Mouse (Mus musculus): ENCODE data around the gene Enpep.

Enpep gene

DNA sequence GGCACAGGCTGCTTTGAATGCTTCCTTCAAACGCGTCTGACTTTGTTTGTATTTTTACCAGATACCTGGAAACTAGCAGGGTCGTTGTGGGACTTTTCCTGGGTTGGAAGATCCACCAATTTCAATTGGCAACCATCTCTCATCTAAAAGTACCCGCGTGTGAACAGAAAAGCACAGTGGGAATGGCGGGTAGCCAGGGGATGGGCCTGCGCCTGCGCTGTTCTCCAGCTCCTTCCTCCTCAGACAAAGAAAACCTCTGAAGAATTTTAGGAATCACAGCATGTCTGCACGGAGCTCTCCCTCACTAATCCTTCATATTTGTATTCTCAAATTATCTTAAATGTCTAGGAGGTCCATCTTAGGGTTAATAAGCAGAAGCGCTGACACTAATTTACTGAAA lies 78.3 kb downstream of the Enpep start:
- DNase-seq (ENCODE audit: low read depth in 1 of 2, low spot score in 2 of 2): no peak

DNA sequence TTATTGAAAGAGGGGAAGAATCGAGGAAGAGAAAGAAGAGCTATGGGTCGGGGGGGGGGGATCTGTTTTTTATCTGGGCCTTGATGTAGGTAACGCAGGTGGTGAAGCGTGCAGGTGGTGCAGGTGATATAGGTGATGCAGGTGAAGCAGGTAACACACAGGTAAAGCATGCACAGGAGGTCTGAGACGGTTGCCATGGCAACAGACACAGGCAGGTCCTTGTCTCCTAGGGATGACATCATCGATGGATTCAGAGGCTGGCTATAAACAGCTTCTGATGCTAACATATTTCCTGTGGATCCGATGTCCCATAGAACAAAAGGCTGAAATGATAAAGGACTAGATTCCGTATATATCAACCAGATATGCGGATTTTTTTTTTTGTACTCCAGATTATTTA lies 81.5 kb downstream of the Enpep start:
- no peak for DNase-seq (ENCODE audit: low read depth in 1 of 2, low spot score in 2 of 2)

DNA sequence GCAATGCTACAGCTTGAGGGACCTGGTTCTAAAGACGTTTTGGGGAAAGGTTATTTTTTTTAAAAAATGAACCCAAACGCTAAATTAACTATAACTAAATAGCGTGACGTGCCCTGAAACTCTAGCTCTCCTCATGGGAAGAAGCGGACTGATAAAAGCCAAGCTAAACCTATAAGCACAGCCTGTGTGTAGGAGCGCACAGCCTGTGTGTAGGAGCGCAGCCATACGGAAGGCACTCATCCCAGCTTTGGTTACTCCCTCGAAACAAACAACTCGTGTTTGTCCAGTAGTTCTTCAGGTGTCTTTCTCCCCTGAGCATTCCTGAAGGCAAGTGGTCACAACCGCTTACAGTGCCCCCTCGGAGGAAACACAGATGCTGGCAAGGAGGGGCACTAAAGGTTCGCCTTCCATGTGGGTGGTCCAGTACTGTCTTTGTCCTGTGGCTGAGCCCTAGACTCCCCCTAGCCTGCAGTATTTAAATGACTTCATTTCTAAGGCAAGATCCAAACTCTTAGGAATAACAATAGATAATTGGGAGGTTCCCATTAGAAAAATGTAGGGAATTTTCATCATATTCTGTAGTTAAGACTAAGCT lies 93.8 kb downstream of the Enpep start:
- no peak for DNase-seq (ENCODE audit: low read depth in 1 of 2, low spot score in 2 of 2)

DNA sequence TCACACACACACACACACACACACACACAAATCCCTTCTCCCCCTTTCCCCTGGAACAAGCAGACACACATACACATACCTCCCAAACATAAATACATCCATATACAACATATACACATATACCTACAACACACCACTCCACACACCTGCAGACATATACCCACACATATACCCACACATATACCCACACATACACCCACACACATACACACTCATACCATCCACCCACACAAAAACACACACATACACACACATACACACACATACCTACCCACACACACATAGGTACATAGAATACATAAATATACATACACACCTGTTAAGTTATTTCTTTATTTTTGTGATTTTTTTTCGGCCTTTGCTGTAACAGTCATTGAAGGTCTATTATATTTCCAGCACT lies 94.5 kb downstream of the Enpep start:
- no peak for DNase-seq (ENCODE audit: low read depth in 1 of 2, low spot score in 2 of 2)

DNA sequence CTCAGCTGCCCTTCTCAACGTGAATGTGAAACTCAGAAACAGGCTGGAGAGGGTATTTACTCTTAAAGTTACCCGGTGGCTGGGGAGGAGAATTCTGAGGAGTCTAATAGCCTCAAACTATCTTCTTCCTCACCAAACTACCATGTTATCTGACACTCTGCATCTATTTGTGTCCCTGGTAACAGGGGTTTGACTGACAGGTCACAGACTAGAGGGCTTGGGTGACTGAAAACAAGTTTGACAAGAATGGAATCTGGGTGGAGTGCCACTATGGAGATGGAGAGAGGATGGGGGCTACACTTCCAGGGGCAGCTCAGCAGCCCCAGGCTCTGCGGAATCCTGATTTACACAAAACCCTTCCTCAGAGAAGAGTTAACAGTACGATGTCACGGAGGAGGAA lies 105.2 kb downstream of the Enpep start:
- DNase-seq (ENCODE audit: low read depth in 1 of 2, low spot score in 2 of 2): no peak

DNA sequence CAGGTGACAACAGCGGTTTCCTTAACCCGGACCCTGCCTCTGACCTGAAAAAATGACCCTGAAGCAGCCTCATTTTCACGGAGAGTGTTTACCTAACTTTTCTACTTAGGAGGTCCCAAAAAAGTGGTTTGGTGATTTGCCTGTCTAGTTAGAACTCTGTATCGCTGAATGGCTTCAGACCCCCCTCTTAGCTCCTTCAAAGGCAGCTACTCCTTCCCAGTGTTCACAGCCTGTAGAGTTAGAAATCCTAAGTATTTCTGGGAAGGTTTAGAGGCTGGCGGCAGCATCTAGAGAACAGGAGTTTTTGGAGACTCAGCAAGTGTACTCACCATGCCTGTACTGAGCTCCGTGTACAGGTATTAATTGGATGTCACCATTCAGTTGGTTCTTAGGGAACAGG lies 105.8 kb downstream of the Enpep start:
- DNase-seq (ENCODE audit: low read depth in 1 of 2, low spot score in 2 of 2): no peak

DNA sequence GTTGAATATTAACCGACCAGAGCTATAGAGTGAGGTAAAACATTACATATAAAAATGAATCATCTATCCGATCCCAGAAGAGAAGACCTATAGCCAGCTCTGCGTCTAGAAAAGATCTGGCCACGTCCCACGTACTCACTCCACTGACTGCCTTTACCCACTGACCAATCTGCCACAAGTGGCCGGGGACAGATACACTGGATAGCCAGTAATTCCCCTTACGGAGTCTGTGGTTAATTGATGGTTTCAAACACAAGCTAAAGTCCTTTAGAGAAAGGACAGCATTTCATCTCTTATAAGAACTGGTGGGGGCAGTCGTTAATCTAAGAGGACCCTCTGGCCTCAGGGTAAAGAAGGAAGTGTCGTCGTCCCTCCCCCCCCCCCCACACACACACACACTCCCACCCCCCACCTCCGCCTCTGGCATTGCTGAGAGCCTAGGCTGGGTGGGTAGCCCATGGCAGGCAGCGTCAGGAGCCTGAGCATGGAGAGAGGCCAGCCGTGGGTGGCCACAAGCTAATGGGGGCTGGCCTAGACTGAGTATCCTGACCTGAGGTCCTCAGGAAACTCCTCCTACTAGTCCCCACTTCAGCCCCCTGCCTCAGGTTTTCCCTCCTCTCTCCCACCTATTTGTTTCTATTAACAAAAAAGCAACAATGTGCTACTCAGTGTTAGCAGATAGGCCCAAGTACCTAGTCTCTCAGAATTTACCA lies 106.8 kb downstream of the Enpep start:
- no peak for DNase-seq (ENCODE audit: low read depth in 1 of 2, low spot score in 2 of 2)

DNA sequence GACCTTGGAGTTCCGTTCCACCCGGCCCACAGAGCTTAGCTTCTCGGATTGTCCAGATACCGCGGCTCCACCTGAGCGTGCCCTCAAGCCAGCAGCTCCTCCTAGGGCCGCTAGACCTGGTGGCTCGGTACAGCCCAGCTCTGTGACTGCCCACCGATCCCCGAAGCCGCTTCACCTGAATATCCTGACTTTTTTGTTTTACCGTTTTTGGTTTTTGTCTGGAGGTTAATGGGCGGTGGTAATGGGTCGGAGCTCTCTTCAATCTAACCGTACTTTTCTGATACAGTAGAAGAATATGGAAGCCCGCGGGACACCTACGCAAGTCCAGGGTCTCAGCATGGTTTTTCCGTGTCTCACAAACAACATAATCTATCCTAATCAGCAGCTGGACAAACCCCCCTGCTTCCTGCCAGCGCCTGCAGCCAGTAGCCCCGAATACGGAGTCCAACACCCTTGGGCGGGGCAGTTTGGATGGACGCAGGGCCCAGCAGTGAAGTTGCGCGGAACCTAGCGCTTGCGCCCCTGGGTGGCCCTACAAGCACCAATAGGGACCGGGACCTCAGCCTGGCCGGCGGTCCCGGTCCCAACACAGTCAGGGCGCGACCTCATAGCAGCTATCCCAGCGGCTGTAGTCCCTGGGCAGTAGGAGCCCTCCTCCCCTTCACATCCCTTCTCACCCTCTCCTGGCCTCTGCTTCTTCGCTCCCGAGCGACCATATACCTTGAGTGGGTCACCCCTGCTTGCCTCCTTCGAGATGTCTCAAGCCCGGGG lies 107.5 kb downstream of the Enpep start:
- no peak for DNase-seq (ENCODE audit: low read depth in 1 of 2, low spot score in 2 of 2)

DNA sequence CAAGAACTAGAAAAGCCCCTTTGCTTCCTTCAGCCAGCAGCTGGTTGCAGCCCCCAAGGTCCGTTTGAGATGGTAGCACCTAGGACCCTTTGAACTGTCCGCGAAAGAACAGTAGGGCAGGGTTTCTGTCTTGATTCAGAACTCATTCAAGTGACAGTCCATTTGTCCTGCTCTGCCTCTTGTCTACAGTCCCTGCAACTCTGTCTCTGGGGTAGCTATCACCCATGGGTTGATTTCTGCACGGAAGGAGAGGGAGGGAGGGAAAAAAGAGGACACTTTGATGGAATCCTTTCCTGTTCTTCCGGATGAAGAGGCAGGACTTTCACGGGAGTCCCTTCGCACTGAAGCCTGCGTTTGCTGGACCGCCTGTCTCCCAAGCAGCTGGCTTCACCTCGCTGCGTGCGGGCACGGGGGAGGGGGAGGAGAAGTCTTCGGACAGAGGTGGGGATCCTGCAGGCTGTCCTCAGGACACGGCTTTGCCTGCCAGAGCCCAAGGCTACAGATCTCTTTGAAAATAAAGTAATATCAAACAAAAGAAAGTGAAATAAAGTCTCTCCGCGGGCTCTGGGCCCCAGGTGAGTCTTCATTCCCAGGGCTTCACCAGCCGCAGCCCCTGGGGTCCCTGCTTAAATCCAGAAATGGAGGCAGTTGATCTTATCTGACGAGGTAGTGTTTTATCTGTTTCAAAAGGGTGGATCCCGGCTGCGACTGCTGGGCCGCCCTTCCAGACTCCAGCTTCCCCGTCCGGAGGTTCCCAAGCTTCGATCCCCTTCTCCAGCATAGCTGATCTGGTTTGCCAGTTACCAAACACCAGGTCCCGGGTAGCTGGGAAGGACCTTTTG lies 108.3 kb downstream of the Enpep start:
- DNase-seq (ENCODE audit: low read depth in 1 of 2, low spot score in 2 of 2): no peak

DNA sequence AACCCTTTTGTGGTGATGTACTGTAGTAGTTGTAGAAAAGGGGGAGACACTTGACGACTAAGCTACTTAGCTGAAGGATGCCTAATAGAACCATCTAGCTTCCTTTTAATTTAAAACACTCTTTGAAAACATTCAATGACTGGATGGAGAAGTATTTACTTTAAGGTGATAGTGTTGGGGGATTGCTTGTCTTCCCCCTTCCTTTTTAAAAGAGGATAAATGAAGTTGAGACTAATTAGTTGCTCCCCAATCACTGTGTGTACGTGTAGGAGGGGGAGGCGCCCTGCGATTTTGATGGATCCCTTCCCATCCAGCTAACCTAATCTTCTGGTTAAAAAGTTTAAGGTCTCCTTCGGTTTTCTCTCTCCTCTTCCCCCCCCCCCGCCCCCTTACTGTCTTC lies 109.1 kb downstream of the Enpep start:
- no peak for DNase-seq (ENCODE audit: low read depth in 1 of 2, low spot score in 2 of 2)

DNA sequence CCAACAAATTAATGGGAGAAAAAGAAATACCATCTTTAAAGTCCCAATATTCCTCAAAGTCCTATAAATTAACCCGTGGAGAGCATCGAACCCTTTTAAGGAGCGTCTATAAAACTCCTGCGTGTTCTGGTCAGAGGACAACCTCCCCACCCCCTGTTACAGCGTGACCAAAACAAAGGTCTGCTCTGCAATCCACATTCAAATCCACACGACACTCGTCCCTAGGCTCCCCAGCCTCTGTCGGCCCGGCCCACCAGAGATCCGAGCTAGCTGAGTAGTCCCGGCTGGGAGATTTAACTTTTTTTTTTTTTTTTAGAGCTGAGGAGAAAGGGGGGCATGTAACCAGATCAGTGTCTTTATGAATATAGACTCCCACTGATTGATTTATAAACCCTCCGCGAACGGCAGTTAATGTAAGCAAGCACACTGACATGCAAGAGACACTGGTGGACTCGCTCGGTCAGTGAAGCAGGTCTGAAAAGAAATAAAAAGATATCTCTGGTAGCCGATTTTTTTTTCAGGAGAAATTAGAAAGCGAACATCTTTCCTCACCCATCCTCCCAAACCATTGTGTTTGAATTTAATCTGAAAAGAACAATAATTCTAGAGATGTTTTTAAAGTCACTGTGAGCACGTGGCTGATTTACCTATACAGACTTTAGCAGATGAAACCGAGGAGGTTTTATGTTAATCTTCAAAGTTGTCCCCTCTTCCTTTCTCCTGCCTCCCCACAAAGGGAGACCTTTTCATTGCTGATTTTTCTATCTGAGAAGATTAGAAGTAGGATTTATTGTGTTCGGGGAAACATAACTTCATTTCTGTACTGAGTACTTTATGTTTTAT lies 109.9 kb downstream of the Enpep start:
- DNase-seq (ENCODE audit: low read depth in 1 of 2, low spot score in 2 of 2): no peak

DNA sequence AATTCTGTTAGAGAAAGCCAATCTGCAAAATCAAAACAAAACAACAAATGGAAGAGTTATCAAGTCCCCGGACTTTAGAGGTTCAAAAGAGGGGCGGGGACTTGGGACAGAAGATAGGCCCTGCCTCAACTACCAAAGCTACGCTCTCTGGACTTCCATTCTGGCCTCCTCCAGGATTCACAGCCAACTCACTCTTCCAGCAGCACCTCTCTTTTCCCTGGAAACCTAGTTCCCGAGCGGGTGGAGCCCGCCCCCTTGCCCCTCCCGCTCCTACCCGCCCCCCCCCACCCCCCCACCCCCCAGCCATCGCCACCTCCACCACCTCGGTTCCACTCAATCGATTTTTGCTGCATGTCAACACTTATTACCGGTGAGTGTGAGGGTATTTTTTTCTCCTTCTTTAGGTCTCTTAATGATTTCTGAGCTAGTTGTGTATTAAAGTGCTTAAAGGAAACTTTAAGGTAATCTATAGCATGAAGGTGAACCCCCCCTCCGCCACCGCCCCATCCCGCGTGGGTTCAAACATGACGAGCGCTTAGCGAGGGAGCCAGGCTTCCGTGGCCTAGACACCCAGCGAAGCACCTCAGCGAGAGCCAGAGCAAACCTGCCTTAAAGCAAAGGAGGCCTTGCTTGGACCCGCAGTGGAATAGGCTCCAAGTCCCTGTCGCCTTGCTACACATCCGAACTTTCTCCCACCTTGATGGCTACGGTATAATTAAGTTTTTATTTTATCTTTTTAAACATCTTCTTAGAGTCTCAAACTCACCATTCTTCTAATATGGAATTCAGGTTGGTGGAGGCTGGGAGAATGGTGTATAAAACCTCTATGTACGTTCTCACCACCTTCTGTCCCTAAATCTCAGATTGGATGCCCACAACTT lies 110.9 kb downstream of the Enpep start:
- no peak for DNase-seq (ENCODE audit: low read depth in 1 of 2, low spot score in 2 of 2)

DNA sequence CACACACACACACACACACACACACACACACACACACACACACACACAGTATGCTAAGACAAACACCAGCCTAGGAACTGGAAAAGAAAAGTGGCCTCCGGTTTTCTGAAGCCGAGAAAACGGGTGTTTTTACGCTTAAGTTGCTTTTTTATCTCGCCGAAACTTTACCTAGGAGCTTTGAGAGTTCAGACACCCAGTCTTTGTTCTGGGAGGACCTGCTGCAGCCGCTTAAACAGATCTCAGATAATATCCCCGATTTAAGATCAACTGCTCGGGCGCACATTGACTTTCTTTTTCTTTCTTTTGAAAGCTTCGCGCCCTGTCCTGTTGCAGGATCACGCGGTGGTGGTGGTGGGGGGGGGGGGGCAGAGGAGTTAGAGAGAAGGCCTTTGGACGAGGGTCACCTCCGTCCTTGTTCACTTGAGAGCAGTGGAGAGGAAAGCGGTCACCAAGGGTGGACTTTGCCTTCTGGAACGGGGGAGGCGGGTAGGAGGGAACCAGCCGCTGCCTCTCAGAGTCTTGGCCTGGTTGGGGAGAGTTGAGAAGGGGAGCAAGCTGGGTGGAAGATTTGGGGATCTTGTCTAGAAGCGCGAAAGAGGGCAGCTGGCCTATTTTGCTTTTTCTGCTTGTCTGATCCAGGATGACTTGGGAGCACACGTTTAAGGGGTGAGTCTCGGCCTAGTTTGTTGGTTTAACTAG lies 111.7 kb downstream of the Enpep start:
- DNase-seq (ENCODE audit: low read depth in 1 of 2, low spot score in 2 of 2): no peak

DNA sequence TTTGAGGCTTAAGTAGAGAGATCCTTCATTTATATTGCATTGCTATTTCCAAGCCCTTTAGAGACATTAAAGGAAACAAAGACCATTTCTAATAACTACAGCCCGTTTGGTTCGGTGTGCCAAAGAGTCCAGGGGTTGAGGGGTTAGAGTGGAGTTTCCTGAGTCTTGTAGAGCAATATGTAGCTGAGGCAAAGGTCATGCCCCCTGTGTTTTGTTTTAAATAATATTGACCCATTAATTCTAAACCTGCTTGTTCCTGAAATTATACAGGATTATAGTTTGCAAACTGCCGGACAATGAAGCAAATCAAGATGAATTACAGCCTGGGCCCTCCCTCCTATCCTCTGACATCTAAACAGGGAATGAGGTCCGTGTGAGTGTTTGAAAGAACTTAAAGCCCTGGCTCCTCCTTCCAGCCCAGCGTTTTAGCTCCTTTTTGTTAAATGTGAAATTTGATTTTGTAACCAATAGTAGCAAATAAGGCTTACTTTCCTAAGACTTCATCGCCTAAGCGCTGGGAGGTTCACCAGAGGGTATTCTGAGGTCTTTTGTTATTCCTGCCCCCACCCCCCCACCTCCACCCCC lies 112.3 kb downstream of the Enpep start:
- no peak for DNase-seq (ENCODE audit: low read depth in 1 of 2, low spot score in 2 of 2)
